Mouse (Mus musculus) frontal cortex, postnatal 10 days (tissue): Measurements from ENCODE around the gene Med29.

Source experiments
- DNase-seq, 2 experiments: peaks; one replicate each; pipeline ENCODE4 v3.0.0; 2022; ENCODE audit warnings: low spot score in 2 of 2, mixed read lengths in 1 of 2

Med29 gene

DNA sequence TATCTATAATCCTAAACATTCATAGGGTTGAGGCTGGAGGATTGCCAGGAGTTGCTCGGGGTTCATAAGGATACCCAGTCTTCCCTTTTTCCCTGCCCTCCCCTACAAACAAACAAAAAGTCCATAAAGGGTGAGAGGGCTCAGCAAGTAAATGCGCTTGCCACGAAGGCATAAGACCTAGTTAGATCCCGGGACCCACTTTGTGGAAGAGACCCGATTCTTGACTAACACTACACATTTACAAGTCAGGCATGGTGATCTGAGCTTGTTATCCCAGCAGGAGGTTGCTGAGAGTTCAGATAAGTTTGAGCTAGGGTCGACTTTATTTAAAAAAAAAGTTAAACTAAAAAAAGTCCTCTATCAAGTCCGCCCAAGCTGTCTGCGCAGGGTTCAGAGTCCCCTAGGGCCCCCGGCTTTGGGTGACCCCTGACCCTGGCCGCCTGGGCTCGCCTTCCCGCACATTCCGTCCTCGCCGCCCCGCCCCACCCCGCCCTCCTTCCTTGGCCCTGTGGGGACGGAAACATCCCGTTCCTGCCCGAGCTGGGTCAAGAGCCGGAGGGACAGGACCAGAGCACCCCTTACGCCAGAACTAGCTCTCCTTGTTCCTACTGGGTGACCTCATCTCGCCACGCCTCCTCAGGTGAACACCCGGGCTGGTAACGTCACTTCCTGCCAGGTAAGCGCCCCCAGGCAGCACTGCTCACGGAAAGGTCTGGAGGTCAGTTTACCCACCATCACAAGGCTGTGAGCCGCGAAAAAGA, 16.3 kb downstream of the Med29 start:
- no peak for DNase-seq

DNA sequence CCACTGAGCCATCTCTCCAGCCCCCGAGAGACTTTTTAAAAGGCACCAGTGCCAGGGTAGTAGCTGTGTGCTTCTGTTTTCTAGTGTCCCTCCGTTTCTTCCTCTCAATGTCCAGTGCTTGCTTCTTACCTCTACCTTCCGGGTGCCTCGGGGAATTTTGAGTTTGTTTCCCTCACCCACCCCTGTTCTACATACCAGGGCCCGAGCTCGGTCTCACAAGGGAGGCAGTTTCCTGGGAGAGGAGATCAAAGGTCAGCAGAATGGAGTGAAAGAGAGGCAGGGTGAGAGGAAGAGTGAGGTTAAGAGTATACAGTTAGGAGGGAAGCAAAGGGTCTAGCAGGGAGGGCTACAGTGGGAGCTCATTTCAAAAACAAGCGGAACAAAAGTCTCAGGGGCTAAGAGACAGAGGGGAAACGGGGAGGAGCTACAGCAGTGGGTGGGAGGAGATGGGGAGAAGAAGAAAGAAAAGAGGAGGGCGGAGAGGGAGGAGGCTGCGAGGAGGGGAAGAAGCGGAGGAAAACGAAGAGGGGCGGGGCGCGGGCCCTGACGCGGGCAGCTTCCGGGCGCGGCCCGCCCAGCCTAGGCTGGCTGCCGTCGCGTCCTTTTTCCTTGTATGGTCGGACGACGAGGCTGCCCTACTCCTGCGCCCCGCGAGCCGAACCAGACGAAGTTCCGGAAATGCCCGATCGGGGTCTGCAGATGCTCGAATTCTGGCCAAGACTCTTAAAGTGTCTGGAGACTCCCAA, 17.2 kb downstream of the Med29 start:
- DNase-seq: peak; percentile 70 to 79

DNA sequence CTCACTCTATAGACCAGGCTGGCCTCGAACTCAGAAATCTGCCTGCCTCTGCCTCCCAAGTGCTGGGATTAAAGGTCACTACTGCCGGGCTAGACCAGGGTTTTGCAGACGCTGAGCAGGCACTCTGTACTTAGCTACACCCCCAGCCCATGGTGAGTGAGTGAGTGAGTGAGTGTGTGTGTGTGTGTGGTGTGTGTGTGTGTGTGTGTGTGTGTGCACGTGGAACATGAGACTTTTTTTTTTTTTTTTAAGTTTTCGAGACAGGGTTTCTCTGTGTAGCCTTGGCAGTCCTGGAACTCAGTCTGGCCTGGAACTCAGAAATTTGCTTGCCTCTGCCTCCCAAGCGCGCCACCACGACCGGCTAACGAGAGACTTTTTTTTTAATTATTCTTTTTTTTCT, 17.9 kb downstream of the Med29 start:
- no peak for DNase-seq

DNA sequence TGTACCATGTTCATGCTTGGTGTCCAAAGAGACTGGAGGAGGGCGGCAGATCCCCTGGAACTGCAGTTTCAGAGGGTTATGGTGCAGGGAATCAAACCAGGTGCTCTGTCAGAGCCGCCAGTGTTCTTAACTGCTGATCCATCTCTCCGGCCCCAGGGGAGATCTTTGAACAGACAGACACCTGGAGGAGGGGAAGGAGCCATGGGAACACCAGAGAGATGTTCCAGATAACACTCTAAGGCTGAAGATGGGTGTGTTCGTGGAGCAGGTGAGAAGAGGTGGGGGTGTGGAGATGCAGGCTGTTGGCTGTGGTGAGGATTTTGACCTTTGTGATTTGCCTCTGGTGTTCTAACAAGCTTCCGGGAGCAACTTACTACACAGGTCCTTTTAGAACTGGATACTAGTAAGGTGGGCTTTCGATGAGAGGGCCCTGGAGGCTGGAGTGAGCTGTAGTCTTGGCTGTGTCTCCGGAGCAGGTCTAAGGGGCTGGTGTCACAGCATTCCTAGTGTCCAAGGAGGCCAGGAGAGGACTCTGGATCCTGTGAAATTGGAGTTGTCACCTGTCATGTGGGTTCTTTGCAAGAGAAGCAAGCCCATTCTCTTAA, 18.5 kb downstream of the Med29 start:
- DNase-seq: no peak

DNA sequence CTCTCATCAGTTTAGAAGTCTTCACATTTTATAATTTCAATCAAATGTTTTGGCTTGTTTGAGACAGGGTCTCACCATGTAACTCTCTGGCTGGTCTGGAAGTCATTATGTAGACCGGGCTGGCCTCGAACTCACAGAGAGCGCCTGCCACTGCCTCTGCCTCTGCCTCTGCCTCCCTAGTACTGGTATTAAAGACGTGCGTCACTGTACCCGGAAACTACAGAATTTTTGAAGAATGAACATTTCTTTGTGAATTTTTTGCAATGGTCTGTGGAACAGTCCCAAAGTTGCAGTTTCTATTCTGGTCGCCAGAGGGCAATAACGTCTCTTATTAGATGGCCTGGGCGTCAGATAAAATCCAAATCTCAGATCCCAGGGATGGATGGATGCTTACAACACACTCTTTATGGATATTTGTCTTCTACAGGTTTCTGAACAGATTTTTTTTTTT, 19.4 kb downstream of the Med29 start:
- DNase-seq: peak in 1 of 2 experiments; percentile 73

DNA sequence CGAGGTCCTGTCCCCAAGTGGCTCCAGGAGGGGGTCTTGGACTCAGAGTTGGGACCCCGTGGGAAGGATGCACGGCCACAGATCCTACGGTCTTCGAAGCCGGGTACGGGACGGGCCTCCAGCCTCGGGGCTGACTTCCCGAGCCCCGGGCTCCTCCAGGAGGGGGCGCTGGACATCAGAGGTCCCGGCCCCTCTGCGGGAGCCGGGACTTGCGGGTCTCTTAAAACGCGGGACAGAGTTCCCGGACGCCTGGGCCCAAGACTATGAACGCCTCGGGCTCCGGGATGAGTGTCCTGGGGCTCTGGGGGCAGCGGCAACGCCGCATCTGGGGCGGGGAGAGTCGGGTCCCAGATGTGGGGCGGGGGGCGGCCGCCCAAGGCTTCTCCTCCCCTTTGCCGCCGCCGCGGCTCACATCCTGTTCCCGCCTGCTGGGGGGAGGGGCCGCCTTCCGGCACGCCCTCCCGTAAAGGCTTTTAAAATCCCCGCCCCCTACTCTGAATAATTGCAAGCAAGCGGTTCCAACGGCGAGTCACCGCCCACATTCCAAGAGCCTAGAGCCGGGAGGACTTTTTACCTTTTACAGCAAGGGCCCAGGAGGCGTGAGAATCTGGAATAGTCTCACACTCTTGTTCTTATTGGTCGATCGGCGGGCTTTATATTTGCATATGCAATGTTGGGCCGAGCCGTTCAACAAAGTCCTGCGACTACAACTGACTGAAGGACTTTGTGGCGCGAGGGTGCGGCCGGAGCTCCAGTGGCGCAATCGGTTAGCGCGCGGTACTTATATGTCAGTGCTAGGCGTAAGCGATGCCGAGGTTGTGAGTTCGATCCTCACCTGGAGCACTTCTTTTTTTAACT, 20.0 kb downstream of the Med29 start, which contains the start of gene Plekhg2:
Gene Plekhg2, minus strand, starts transcription at position 349 of the 858 bp plus-strand sequence.
- peak; percentile 91 to 94 for DNase-seq

DNA sequence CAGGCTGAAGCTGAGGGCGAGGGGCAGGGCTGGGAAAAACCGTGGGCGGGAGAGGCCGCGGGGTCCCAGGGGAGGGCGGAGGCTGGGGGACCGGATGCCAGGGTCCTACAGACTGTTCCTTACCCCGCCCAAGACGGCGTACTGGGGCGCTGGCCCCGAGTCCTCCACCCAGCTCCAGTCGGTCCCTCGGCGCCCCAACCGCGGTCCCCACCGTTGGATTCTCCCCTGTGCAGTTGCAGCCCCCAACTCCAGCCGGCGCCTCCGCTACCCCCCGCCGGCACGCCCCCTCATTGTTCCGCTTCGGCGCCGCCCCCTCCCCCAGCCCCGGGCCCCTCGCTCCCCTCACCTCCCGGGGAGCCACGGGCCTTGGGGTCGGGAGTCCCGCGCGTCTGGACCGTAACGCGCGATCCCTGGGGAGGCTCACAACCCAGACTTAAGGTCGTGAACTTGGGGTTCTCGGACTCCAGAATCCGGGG, 21.0 kb downstream of the Med29 start:
- no peak for DNase-seq

DNA sequence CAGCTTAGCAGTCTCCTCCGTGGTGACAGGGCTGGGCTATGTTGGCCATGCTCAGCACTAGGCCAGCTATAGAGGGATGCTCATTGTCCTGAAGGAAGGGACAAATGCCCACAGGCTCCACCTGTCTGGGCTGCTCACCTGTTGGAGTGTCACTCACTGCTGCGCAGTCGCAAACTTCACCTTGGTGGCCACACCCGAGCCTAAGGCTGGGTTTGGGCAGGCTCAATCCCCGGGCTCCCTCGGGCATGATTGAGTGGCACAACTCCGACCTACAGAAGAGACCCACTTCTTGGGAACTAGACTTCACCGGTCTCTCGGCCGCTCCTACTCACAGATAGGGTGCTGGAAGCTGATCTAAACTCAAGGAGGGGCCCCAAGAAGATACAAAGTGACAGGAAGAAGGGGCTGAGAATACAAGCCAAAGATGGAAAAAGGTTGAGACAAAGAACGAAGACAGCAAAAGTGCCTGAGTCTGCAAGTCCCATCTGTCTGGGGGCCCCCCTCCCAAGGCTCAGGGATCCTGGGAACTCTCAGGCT, 21.5 kb downstream of the Med29 start:
- DNase-seq: no peak

DNA sequence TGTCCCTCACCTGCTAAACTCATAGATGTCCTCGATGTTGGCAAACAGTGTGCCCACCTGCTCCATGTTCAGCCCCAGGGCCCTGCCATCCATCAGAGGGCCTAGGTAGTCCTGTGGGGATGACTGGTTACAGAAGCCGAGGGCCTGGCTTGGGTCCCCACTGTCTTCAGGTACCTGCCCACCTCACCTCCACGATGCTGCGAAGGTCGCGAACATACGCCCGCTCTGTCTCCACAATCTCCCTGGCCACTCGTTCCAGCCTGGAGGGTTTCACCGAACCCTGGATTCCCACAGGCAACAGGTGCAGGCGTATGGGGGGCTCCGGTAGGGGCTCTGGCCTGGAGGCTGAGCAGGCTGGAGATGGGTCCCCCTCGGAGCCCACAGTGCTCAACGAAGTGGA, 22.5 kb downstream of the Med29 start:
- no peak for DNase-seq

DNA sequence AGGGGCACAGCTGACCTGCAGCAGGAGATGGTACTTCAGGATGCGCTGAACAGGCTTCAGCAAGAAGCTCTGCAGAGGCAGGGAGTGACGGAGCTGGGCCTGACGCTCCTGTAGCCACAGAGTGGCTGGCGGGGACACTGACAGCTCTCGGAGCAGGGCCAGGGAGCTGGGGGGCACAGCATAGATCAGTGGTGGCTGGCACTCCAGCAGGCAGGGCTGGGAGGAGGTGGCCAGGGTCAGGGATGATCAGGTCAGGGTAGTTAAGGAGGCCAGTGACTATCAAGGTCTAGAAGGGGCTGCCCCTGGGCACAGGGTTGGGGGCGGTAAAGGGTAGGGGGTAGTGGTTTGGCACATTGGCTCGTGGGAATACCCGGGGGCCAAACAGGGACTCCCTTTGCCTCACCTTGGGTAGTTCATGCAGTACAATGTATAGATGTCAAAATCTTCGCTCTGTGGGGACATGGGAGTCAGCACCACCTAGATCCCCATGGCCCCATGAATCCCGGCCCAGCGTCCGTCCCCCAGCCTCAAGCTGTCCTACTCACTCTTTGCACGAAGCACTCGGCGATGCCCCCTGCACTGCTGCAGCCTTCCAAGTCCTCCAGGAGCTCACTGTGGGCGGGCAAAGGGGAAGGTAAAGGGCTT, 24.1 kb downstream of the Med29 start:
- DNase-seq: no peak

DNA sequence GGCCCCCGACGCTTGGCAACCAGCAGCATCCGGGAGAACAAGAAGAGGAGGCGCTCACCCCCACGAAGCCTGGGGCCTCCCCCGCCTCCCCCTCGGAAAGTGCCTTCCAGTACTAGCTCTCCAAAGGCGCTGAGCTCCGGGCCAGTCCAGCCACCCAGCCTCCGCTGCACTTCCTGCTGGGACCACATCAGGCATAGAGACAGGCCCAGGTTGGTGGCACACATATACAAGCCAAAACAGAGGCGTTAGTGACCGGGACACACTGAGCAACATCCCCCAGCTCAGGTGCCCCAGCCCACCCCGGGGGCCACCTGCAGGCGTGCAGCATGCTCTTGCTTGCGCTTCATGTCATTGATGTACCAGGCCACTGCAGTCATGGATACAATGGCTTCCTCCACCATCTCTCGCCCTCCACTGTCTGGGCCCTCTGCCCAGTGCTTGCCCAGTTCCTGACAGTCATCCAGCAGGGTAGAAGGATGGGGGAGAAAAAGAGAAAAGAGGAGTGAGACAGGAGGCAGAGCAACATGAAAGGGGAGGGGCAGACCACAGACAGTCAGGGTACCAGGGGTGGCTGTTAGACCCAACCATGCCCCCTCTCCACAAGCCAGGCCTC, 24.7 kb downstream of the Med29 start:
- DNase-seq: no peak

DNA sequence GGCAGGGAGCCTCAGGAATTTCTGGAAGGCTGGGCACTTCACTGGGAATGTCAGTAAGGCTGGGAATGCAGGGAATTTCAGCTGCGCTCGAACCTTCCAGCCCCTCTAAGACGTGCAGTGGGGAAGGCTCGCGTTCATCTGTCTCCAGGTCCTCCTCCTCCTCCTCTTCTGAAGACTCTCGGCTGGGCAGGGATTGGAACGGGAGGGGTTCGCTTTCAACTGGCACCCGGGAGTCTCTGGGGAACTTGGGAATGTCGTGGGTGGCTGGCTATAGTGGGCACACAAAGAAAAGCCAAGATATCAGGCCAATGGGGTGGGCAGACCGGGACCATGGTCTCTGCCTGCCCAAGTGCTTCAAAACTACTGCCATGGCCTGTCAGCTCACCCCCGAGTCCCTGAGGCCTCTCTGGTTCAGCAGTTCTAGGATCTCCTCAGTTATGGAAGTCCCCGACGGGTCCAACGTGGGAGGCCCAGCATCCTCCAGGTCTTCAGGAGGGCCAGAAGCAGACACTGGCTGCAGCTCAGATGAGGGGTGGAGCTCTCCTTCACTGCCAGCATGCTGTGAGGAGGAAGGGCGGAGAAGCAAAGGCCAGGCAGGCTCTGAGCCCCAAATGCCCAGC, 30.0 kb downstream of the Med29 start:
- DNase-seq: no peak

DNA sequence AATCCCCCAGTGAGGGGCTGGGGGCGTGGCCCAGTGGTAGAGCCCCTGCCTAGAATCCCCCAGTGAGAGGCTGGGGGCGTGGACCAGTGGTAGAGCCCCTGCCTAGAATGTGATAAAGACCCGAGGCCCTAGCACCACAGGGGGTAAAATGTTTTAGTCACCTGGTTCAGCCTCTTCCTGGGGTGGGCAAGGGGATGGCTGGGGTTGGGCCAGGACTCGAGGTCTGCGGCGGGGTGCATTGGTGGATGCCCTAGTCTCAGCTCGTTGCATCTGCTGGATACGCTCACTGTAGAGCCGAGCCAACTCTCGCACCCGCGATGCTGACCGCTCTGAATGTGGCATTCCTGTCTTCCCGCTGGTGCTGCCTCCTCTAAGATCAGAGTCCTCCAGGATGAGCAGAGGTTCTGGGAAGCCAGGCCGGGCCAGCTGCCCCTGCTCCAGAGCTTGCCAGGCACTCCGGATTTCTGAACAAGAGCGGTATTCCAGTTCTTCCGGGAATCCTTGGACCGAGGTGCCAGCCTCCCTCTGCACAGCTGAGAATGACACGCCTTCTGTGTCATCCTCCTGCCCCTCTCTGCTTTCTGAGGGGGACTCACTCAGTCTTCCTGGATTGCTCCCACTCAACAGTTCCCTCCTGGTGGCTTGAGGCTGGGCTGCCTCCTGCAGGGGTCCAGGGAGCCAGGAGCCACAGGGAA, 30.7 kb downstream of the Med29 start:
- no peak for DNase-seq

DNA sequence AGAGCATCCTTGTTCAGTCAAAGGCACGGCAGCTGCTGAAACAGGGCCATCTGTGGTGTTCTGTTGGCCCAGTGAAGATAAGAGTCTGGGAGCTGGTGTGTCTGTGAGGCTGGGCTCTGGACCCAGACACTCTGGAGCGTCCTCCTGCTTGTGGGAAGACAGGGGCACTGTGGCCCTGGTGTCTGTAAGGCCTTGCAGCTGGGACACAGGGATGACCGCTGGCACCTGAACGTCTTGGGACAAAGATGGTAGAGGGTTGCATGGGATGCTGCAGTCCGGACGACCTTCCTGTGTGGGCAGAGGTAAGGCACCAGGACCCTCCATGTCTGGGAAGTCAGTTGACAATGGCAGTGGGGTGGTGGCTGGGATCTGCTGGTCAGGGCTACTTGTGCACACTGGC, 32.2 kb downstream of the Med29 start:
- DNase-seq: no peak

DNA sequence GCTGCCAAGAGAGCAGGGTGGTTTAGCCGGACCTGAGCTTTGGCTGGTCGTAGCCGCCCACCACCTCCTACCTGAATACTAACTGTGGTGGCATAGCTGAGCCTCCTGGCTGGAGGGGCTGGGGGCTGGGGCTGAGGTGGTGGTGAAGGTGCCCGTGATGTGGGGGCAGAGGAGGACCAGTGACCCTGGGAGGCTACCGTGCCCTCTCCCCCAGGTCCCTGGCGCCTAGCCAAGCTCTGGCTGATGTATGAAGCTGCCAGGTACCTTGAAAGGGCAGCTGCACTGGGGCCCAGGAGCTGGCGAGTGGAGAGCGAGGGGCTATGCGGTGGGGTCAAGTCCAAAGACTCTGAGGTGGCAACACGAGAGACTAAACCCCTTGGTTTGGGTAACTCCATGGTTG, 32.7 kb downstream of the Med29 start:
- DNase-seq: no peak

DNA sequence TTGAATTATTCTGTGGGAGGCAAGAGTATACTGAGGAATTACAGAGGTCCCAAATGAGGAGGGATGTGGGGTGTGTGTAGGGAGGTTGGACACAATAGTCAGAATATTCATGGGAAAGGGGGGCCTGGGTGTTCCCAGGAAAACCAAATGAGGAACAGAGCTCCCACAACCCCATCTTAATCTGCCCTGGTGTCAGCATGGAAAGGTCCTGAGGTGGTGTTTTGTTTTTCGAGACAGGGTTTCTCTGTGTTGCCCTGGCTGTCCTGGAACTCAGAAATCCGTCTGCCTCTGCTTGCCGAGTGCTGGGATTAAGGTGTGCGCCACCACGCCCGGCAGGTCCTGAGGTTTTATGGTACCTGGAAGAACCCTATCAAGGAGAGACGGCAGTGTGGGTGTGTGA, 34.1 kb downstream of the Med29 start:
- no peak for DNase-seq

DNA sequence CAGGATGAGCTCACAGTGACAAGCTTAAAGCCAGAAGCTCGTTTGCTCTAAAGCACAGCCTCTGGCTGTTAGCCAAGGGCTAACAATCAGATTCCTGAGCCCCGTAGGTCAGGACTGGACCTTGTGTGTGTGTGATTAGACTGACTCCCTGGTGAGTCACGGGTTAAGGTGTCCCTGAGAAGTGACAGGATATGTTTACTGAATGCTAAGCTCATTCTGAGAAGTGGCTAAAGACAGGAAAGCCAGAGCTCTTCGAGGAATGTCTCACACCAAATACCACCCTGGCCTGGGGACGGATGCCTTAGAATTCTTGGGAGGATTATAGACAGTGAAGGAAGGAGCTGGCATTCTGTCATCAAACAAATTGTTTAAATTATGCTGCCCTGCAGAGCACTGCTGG, 34.5 kb downstream of the Med29 start:
- DNase-seq: no peak

DNA sequence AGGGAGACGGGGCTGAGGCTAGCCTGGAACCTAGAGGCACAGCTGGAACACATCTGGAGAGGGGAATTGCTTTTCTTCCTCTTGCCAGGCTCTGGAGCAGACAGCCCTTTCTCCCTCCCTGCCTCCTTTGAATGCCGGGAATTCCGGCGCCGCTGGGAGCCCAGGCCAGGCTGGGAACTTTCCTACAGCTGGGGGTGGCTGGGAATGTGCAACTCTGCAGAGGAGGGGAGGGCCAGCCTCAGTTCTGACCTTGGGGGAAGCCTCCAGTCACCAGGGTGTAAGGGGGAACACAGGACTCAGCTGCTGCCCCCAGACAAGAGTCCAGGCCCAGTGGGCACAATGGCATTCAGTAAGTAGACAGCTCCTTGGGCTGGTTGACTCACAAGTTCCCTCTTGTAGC, 35.5 kb downstream of the Med29 start:
- no peak for DNase-seq

DNA sequence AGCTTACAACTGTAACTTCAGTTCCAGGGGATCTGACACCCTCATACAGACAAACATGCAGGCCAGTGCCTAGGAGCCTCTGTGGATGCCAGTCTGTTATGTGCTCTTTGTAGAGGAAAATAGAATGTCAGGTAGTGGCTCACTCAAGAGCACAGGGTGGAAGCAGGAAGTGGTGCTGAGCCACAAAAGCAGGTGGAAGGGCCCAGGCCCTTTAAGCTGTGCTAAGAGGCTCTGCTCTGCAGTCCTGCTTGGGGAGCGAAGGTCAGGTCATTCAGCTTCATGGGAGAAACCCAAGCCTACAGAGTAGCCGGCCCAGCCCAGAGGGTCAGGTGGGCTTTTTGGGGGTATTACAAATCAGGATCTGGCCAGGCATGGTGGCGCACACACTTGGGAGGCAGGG, 37.3 kb downstream of the Med29 start:
- DNase-seq: no peak
